21 mouse cellular contexts compared by ENCODE assay signal in genomic region chr11:121457874-121458273, GRCm38 (mm10). TPM values are rescaled to one million over a fixed set of nuclear protein-coding genes. Genes with fewer than 3 reads are reported as not detected.
DNase-seq lines count a peak whose midpoint lies in the region; ATAC-seq and TF ChIP-seq lines count a peak whose summit lies in the region.
"Had no signal": no experiment of that assay in that cellular context is flagged by ENCODE, and none has a peak within 500 bp of the region (broad histone marks: within the 10 kb centered on the region; RNA-seq: fewer than 3 reads in every experiment).

No protein-coding gene starts in this region.

- no peak for TF ChIP-seq EP300 in stomach, postnatal 0 days (optimal IDR thresholded peaks at IDR 0.05)

- no peak for ATAC-seq in lung, embryonic 14.5 days (ENCODE audit: insufficient read depth)
- ATAC-seq in stomach, postnatal 0 days (ENCODE audit: low FRiP score, low TSS enrichment), result no peak
- ATAC-seq: forebrain, embryonic 13.5 days; Patski had no signal

- intact Hi-C loops in gastrocnemius, adult 2 months (cut with DNase I), result no loop called here

- H3K4me2 ChIP-seq in lung, embryonic 14.5 days, result no peak overlapping the region
- H3K4me2 ChIP-seq in stomach, postnatal 0 days (replicated peaks; ENCODE audit: low read depth), result no peak overlapping the region
- H3K4me2 ChIP-seq: forebrain, embryonic 13.5 days; hindbrain, embryonic 13.5 days had no signal

- H3K4me1 ChIP-seq in lung, embryonic 14.5 days (ENCODE audit: insufficient read depth), result no peaks in the 10 kb centered on the region
- no peaks in the 10 kb centered on the region for H3K4me1 ChIP-seq in stomach, postnatal 0 days (replicated peaks; ENCODE audit: control insufficient read depth, insufficient read depth)

- H3K27ac ChIP-seq in gastrocnemius, adult 2 months, result no peak overlapping the region
- no peak overlapping the region for H3K27ac ChIP-seq in lung, embryonic 14.5 days (ENCODE audit: low read depth)
- H3K27ac ChIP-seq in stomach, postnatal 0 days (replicated peaks), result no peak overlapping the region
- H3K27ac ChIP-seq: forebrain, embryonic 13.5 days; hindbrain, embryonic 13.5 days; limb, embryonic 10.5 days had no signal

- peak; percentile 27; the same call in 1 of the 2 replicates for TF ChIP-seq CTCF in gastrocnemius, adult 2 months (IDR thresholded peaks at IDR 0.05)
- TF ChIP-seq CTCF in lung, embryonic 14.5 days (IDR thresholded peaks at IDR 0.05; ENCODE audit: low read depth), result 0 out of 2 replicates have a peak, but pooled peaks have one; percentile 4
- peak; percentile 26 for TF ChIP-seq CTCF in stomach, postnatal 0 days (IDR thresholded peaks at IDR 0.05; ENCODE audit: low read depth)

- no peak for DNase-seq in gastrocnemius, adult 2 months
- no peak for DNase-seq in gastrocnemius, adult 8-10 months (ENCODE audit: low spot score in 2 of 2)
- no peak for DNase-seq in lung, embryonic 14.5 days
- DNase-seq in lung, postnatal 36 days, result no peak
- peak; percentile 73 for DNase-seq in R1 (ENCODE audit: low read depth, low spot score)
- no peak for DNase-seq in stomach, postnatal 0 days (ENCODE audit: low spot score)
- no peak for DNase-seq in right cerebral cortex, postnatal 25 days
- DNase-seq: adrenal gland, adult 2 months; B cell, adult 2 months; cerebellum, adult 9-10 months; heart, adult 11 months; kidney, adult 11 months; kidney, postnatal 36 days; lung, adult 18-20 months; thymus, postnatal 14 days had no signal

- WGBS in lung, embryonic 14.5 days, result 88% methylated on average over 3 of the region's 3 CpGs
- 94% methylated on average over 3 of the region's 3 CpGs for WGBS in stomach, postnatal 0 days

- peaks cover 44% of the 10 kb centered on the region for H3K36me3 ChIP-seq in lung, embryonic 14.5 days (ENCODE audit: insufficient read depth)
- H3K36me3 ChIP-seq in stomach, postnatal 0 days (ENCODE audit: control insufficient read depth, insufficient read depth, low read length), result peaks cover 7% of the 10 kb centered on the region; the same call in 1 of the 2 replicates

- H3K27me3 ChIP-seq in lung, embryonic 14.5 days (ENCODE audit: insufficient read depth, low read length), result no peaks in the 10 kb centered on the region
- H3K27me3 ChIP-seq in stomach, postnatal 0 days (ENCODE audit: control insufficient read depth, insufficient read depth, low read length), result no peaks in the 10 kb centered on the region
- H3K27me3 ChIP-seq: forebrain, embryonic 13.5 days; hindbrain, embryonic 13.5 days; megakaryocyte, embryonic 14.5 days; Patski had no signal

- no peaks in the 10 kb centered on the region for H3K9me3 ChIP-seq in lung, embryonic 14.5 days (ENCODE audit: low read depth, low read length)
- H3K9me3 ChIP-seq in stomach, postnatal 0 days (ENCODE audit: control insufficient read depth, low read length), result no peaks in the 10 kb centered on the region
- H3K9me3 ChIP-seq: hindbrain, embryonic 13.5 days; limb, embryonic 10.5 days; megakaryocyte, embryonic 14.5 days had no signal

- no peak overlapping the region for H3K9ac ChIP-seq in lung, embryonic 14.5 days
- H3K9ac ChIP-seq in stomach, postnatal 0 days (ENCODE audit: low read length), result no peak overlapping the region
- H3K9ac ChIP-seq: forebrain, embryonic 13.5 days; hindbrain, embryonic 13.5 days had no signal

- no peak overlapping the region for H3K4me3 ChIP-seq in gastrocnemius, adult 2 months
- no peak overlapping the region for H3K4me3 ChIP-seq in lung, embryonic 14.5 days (ENCODE audit: low read depth, low read length)
- no peak overlapping the region for H3K4me3 ChIP-seq in stomach, postnatal 0 days (ENCODE audit: low read depth, low read length)
- H3K4me3 ChIP-seq: forebrain, embryonic 13.5 days; hindbrain, embryonic 13.5 days; limb, embryonic 10.5 days; megakaryocyte, embryonic 14.5 days had no signal

RNA-seq across cellular contexts. Expression of gene Tbcd, which starts 6.1 kb away (rescaled TPM):
- total RNA-seq in gastrocnemius, adult 2 months (2021), result 10 to 100 TPM; 13.8 to 14.8 TPM
- 10 to 100 TPM; 11.7 to 16.0 (median 15.0) TPM for total RNA-seq in gastrocnemius, adult 8-10 months (2022)
- polyA plus RNA-seq in lung, embryonic 14.5 days (2014; fragmentation: Nextera tagmentation; extraction: Ambion mirVana), result 36.8 and 41.3 TPM in 2 replicates
- 36.8 and 41.3 TPM in 2 replicates for polyA plus RNA-seq in stomach, postnatal 0 days (2015; fragmentation: Nextera tagmentation; extraction: Ambion mirVana)

RNA-seq across cellular contexts. Expression of gene Fn3k, which starts 23.2 kb away (rescaled TPM):
- total RNA-seq in gastrocnemius, adult 2 months (2021), result 10 to 100 TPM; 17.6 to 20.6 TPM
- total RNA-seq in gastrocnemius, adult 8-10 months (2022), result 10 to 100 TPM; 20.4 to 25.6 (median 25.1) TPM
- polyA plus RNA-seq in lung, embryonic 14.5 days (2014; fragmentation: Nextera tagmentation; extraction: Ambion mirVana), result 0.23 and 0.33 TPM in 2 replicates
- 0.44 and 0.52 TPM in 2 replicates for polyA plus RNA-seq in stomach, postnatal 0 days (2015; fragmentation: Nextera tagmentation; extraction: Ambion mirVana)
- total RNA-seq: monocyte, adult 5-6 weeks had no signal

RNA-seq across cellular contexts. Expression of gene Fn3krp, which starts 36.7 kb away (rescaled TPM):
- total RNA-seq in gastrocnemius, adult 2 months (2021), result 1 to 10 TPM; 3.7 to 4.8 TPM
- total RNA-seq in gastrocnemius, adult 8-10 months (2022), result 1 to 10 TPM; 3.3 to 4.2 (median 4.0) TPM
- 5.6 TPM in 2 replicates for polyA plus RNA-seq in lung, embryonic 14.5 days (2014; fragmentation: Nextera tagmentation; extraction: Ambion mirVana)
- polyA plus RNA-seq in stomach, postnatal 0 days (2015; fragmentation: Nextera tagmentation; extraction: Ambion mirVana), result 3.7 and 4.6 TPM in 2 replicates
